Mouse (Mus musculus) liver, embryonic 16.5 days (tissue): ENCODE results near the gene Gm45234. TPM values are rescaled to one million over a fixed set of nuclear protein-coding genes. Genes with fewer than 3 reads are reported as not detected.

Experiments
- ATAC-seq: fragments of 200-750 bp; cut with Nextera tagmentation; 2 replicates; pipeline ENCODE4 v1.8.0; 2017; ENCODE audit warnings: low read depth, mild to moderate bottlenecking, moderate number of reproducible peaks, moderate library complexity
- H3K27ac ChIP-seq: fragments of 300-500 bp; sonication (generic); 2 replicates; pipeline ENCODE4 v1.5.1; 2014; ENCODE audit warnings: mild to moderate bottlenecking, low read length
- H3K27me3 ChIP-seq: fragments of 300-500 bp; sonication (generic); 2 replicates; pipeline ENCODE4 v1.6.1; 2014; ENCODE audit warnings: low read depth, low read length, mixed read lengths; ENCODE audit not compliant: control insufficient read depth, insufficient read depth
- H3K36me3 ChIP-seq: fragments of 300-500 bp; sonication (generic); 2 replicates; pipeline ENCODE4 v1.6.1; 2014; ENCODE audit warnings: mild to moderate bottlenecking; ENCODE audit not compliant: control insufficient read depth, insufficient read depth
- H3K4me1 ChIP-seq: fragments of 300-500 bp; sonication (generic); 2 replicates; pipeline ENCODE4 v1.6.1; 2014; ENCODE audit warnings: low read depth, low read length, mixed read lengths; ENCODE audit not compliant: control insufficient read depth
- H3K4me2 ChIP-seq: fragments of 300-500 bp; sonication (generic); 2 replicates; pipeline ENCODE4 v1.6.1; 2014; ENCODE audit warnings: low read depth, low read length, mixed read lengths
- H3K4me3 ChIP-seq: fragments of 300-500 bp; sonication (generic); 2 replicates; pipeline ENCODE4 v1.5.1; 2014; ENCODE audit warnings: low read depth, mild to moderate bottlenecking, low read length
- H3K9ac ChIP-seq: fragments of 300-500 bp; sonication (generic); 2 replicates; pipeline ENCODE4 v1.6.1; 2014; ENCODE audit warnings: low read depth, low read length
- H3K9me3 ChIP-seq: fragments of 300-500 bp; sonication (generic); replicated peaks from 2 replicates; pipeline ENCODE4 v1.6.1; 2016; ENCODE audit warnings: low read length; ENCODE audit not compliant: control insufficient read depth
- WGBS: fragments of 180-500 bp; shearing (Covaris S2); extraction: QIAGEN DNeasy Blood & Tissue Kit; methylation state at CpG from one replicate; pipeline ENCODE4 v1.1.7; 2014; ENCODE audit not compliant: insufficient replicate concordance; 5-methylcytosine and 5-hydroxymethylcytosine counted together
- polyA plus RNA-seq: library from polyadenylated mRNA; unstranded; fragments of >200 nt; fragmentation: Nextera tagmentation; extraction: Ambion mirVana; gene quantifications from 2 replicates; pipeline ENCODE4 v1.2.1, GENCODE M21; 2015

The Gm45234 gene
- polyA plus RNA-seq, 1 experiment from 2014 or later: not detected

DNA sequence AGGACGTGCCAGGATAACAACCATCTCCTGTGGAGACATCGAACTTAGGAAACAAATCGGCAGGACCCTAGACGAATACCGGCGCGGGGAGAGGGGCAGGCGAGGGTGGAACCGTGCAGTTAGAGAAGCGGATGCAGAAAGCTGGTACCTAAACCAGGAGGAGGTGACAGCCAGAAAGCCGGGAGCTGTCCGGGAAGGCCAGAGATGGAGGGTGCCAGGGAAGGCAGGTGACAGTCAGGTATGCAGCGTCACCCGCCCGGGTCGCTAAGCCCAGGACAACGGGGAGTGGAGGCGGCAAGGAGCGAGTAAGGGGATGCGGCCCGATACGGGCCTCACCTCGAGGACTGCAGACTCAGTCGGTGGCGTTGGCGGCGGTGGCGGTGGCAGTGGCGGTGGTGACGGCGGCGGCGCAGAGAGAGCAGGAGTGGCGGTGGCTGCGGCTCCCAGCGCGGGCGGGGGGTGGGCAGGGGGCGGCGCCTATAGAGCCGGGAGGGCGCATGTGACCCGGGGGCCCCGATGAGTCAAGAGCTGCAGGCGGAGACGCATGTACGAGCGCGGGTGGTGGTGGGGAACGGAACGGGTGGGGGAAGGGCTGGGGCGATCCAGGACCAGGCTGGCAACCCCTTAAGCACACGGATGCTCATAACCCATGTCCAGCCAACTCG lies 13.4 kb upstream of the Gm45234 start, which contains the start of gene Eno2:
Gene Eno2, minus strand, starts transcription at position 573 of the 665 bp plus-strand sequence.
- WGBS: under 1% methylated on average over 54 of the region's 54 CpGs
- H3K9me3 ChIP-seq: no peaks in the 10 kb centered on the region

DNA sequence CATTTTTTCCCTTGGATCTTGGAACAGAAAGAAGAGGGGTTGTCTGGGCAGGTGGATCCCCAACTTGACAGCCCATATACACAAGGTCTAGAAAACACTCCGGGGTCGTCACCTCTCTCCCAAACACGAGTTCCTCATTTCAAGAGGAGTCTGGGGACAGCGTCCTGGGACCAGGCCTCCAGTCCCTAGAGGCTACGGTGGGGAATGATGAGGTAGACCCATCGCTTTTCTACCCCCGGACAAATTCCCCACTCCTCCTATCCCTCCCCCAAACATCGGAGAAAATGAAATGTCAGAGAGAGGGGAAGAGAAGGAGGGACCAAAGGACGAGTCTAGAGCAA lies 12.9 kb upstream of the Gm45234 start:
- no peaks in the 10 kb centered on the region for H3K9me3 ChIP-seq
- H3K27ac ChIP-seq: no peak overlapping the region
- no peak overlapping the region for H3K9ac ChIP-seq
- peaks cover 36% of the 10 kb centered on the region for H3K27me3 ChIP-seq
- ATAC-seq: no peak
- H3K4me2 ChIP-seq: peak overlapping the region; percentile 55
- no peaks in the 10 kb centered on the region for H3K36me3 ChIP-seq
- H3K4me3 ChIP-seq: peak overlapping the region; percentile 51
- H3K4me1 ChIP-seq: peaks cover 13% of the 10 kb centered on the region
- 5% methylated on average over 9 of the region's 9 CpGs for whole genome bisulfite sequencing

More for the DNA sequence above, 13.4 kb upstream of the Gm45234 start, which contains the start of gene Eno2:
- Histone ChIP-seq H3K4me1 (peaks cover 13% of the 10 kb centered on the region), H3K27me3 (peaks cover 36% of the 10 kb centered on the region), H3K27ac (no peak within 1 kb of the TSS), H3K9ac (0 out of 2 replicates have a peak within 1 kb of the TSS, but pooled peaks have one; percentile 25), H3K36me3 (no peaks in the 10 kb centered on the region), H3K4me3 (peak within 1 kb of the TSS; percentile 51), H3K4me2 (peak within 1 kb of the TSS; percentile 55)
- ATAC-seq: 0 out of 2 replicates have a peak, but pooled peaks have one; percentile 37

DNA sequence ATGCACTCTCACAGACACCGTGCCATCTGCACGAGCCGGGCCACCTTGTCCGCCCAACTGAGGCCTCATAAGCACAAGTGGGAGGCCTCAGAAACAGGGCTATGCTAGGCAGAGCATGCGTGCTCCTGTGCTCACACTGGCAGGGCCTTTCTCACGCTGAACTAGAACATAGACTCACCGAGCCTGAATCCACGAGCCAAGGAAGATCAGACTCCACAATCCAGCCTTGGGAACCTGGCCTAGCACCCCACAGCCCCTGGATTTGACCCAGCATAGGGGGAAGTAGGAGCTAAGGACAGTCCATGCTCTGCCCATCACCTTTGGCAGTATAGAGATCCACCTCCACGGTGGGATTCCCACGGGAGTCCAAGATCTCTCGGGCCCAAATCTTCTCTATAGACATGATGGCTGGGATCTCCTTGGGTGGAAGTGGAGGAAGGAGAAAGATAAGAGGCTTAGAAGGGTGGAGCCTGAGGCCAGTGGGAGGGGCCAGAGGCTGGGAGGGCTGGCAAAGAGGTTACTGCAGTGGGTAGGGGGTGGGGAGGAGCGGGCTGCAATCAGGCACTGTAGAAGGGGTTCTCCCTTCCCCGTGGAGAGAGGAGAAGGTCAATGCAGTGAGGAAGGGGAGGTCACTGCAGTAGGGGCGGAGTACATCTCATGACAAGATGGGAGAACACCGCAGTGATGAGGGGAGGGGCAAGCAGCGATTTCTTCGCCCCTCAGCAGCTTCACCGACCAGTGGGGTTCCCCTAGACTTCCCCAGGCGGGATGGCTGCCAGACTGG lies 12.3 kb upstream of the Gm45234 start:
- Histone ChIP-seq H3K27ac (no peak overlapping the region), H3K36me3 (no peaks in the 10 kb centered on the region), H3K4me3 (no peak overlapping the region), H3K4me1 (peaks cover 13% of the 10 kb centered on the region), H3K9ac (no peak overlapping the region), H3K27me3 (peaks cover 36% of the 10 kb centered on the region), H3K9me3 (no peaks in the 10 kb centered on the region), H3K4me2 (peak overlapping the region; percentile 3; the same call in 1 of the 2 replicates)
- 27% methylated on average over 19 of the region's 19 CpGs for WGBS
- ATAC-seq: 0 out of 2 replicates have a peak, but pooled peaks have one; percentile 16

DNA sequence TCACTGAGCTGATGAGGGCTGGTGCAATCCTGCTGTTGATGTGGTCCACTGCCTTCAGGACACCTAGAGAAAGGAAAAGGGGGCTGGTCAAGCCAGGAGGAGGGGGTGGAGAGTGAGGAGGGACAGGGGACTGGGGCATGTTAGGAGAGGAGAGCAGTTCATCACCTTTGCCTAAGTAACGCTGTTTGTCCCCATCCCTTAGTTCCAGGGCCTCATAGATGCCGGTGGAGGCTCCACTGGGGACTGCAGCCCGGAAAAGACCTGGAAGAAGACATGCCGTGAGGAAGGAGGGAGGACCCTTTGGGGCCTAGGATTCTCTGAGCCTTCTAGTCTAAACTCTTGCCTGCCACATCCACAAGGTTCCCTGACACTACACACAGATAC lies 11.7 kb upstream of the Gm45234 start:
- ATAC-seq: no peak
- peaks cover 13% of the 10 kb centered on the region for H3K4me1 ChIP-seq
- H3K36me3 ChIP-seq: no peaks in the 10 kb centered on the region
- no peak overlapping the region for H3K27ac ChIP-seq
- no peak overlapping the region for H3K4me3 ChIP-seq
- no peak overlapping the region for H3K9ac ChIP-seq
- H3K4me2 ChIP-seq: no peak overlapping the region
- H3K9me3 ChIP-seq: no peaks in the 10 kb centered on the region
- peaks cover 36% of the 10 kb centered on the region for H3K27me3 ChIP-seq
- 59% methylated on average over 4 of the region's 4 CpGs for WGBS

DNA sequence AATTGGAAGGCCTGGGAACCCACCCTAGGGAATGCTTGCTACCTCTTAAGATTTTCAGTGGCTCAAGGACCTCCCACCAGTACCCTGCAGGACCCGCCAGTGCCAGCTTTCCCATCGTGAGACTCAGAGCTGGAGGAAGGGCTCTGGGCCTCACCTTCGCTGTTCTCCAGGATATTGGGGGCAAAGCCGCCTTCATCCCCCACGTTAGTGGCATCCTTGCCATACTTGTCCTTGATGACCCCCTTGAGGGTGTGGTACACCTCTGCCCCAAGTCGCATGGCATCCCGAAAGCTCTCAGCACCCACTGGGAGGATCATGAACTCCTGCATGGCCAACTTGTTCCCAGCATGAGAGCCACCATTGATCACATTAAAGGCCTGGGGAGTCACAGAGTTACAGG lies 10.1 kb upstream of the Gm45234 start:
- WGBS: 74% methylated on average over 7 of the region's 7 CpGs
- no peaks in the 10 kb centered on the region for H3K9me3 ChIP-seq
- peaks cover 36% of the 10 kb centered on the region for H3K27me3 ChIP-seq
- H3K4me3 ChIP-seq: no peak overlapping the region
- H3K4me1 ChIP-seq: peaks cover 13% of the 10 kb centered on the region
- H3K27ac ChIP-seq: no peak overlapping the region
- no peak overlapping the region for H3K4me2 ChIP-seq
- no peak for ATAC-seq
- H3K36me3 ChIP-seq: no peaks in the 10 kb centered on the region
- H3K9ac ChIP-seq: no peak overlapping the region

DNA sequence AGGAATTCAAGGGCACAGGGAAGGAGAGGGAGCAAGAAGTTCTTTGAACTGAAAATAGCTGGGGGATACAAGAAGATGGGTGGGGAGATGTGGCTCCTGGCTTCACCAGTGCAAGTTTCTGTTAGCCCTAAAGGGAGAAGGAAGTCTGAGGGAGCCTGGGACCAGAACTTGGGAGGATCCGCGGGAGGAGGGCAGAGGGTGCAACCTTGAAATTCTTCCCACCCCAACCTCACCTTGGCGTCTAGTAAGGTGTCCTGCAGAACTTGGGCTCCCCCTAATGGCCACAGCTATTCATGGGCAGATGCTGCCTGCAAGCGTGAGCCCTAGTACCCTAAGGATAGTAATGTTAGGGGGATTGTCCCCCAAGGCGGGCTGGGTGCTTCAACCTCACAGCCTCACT lies 3.4 kb upstream of the Gm45234 start:
- Histone ChIP-seq H3K36me3 (no peaks in the 10 kb centered on the region), H3K9ac (no peak overlapping the region), H3K4me1 (peaks cover 6% of the 10 kb centered on the region), H3K4me3 (no peak overlapping the region), H3K27me3 (peaks cover 45% of the 10 kb centered on the region), H3K4me2 (no peak overlapping the region), H3K27ac (no peak overlapping the region), H3K9me3 (no peaks in the 10 kb centered on the region)
- no peak for ATAC-seq
- 1% methylated on average over 5 of the region's 5 CpGs for WGBS

DNA sequence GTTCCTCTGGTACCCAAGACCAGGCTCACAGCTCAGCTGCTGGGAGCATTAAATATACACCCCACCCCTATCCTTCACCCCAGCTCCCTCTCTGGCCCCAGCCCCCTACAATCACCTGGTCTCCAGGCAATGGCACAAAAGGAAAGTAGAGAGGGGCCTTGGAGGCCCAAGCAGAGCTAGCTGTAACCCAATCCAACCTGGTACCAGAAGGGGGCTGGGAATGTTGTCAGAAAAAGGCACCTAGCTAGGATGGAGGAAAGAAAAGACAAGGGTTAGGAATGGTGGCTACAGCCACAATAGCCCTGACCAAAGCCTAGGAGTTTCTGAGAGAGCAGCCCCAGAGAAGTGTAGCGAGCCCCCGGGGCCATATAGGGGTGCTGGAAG lies 3.0 kb upstream of the Gm45234 start:
- ATAC-seq: no peak
- no peak overlapping the region for H3K9ac ChIP-seq
- H3K27me3 ChIP-seq: peaks cover 48% of the 10 kb centered on the region
- H3K9me3 ChIP-seq: no peaks in the 10 kb centered on the region
- WGBS: 33% methylated on average over 2 of the region's 2 CpGs
- H3K4me1 ChIP-seq: peaks cover 6% of the 10 kb centered on the region
- no peak overlapping the region for H3K4me3 ChIP-seq
- H3K36me3 ChIP-seq: no peaks in the 10 kb centered on the region
- H3K27ac ChIP-seq: no peak overlapping the region
- H3K4me2 ChIP-seq: no peak overlapping the region

DNA sequence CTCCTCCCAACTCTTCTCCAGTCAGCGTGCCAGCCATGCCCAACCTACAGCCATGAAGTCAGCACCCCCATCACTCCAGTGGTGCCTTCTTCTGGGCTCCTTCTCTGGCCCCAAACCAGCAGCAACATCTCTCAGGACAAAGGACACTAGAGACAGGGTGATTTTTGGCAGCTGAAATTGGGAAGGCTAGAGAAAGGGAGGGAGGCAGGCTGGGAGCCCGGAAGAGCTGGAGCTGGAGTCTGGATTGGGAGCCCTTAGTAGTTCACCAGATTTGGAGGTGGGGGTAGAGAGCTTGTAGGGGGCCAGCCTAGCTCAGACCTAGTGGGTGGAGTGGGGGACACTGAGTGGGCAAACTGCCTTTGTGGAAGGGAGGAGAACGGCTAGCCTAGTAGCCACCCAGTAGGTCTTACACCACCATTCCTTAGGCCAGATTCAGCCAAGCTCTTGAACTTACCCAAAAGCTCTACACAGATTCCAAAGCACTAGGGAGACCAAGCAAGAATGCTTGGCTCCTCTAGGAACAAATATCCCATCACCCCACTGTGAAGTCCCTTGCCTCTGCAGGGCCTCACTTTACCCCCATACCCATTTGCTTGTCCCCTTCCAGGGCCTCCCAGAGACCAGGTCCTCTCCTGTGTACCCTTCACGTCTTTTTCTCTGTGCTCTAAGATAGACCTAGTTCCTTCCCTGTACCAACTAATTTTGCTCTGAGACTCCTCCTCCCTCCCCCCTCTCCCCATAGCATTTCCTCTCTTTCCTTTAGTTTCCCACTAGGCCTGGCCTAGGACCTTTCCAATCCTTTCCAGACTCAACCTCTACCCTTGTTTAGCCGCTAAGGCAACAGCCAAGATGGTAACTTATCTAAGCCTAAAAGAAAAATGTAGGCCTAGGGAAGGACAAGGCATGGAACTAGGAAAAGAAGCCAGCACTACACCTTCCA lies 2.4 kb upstream of the Gm45234 start:
- Histone ChIP-seq H3K4me1 (peaks cover 6% of the 10 kb centered on the region), H3K27ac (no peak overlapping the region), H3K36me3 (no peaks in the 10 kb centered on the region), H3K4me2 (no peak overlapping the region), H3K9me3 (no peaks in the 10 kb centered on the region), H3K9ac (no peak overlapping the region), H3K4me3 (no peak overlapping the region), H3K27me3 (peaks cover 48% of the 10 kb centered on the region)
- ATAC-seq: no peak
- WGBS: 54% methylated on average over 5 of the region's 5 CpGs
